Mouse (Mus musculus) frontal cortex, postnatal 36 days (tissue): ENCODE measurements around the gene Nmt2.

Experiments
- DNase-seq, 2 experiments: peaks; one replicate each; pipeline ENCODE4 v3.0.0; 2022; ENCODE audit warnings: low spot score in 2 of 2

Nmt2 gene

DNA sequence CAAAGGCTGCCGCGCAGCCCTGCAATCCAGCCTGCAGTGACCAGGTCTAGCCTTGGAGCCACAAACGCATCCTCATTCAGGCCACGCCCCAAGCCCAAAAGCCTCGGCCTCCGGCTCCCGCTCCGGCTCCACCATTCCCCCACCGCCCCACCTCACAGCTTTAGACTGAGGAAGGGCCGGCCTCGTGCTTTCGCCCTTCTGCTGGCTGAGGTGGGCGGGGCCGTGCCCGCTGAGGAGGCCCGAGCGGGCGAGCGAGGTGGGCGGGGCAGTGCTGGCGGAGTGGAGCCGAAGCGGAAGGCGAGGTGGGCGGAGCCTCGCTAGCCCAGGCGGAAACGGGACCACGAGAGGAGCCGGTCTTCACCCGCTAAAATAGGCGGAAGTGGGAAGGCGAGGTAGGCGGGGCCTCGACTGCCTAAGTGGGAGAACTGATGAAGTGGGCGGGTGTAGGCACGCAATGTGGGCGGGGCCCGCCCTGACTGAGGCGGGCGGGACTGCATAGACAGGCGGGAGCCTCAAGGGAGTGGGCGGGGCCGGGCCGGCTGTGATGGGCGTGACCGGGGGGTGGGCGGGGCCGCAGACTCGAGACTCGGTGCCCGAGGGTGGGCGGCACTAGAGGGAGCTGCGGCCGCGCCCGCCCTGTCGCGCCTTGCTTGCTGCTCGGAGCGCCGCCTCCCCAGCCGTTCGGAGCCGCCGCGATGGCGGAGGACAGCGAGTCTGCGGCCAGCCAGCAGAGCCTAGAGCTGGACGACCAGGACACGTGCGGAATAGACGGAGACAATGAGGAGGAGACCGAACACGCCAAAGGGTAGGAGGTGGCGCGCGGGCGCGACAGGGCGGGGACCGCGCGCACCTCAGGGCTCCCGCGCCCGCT is at the start of gene Nmt2:
Gene Nmt2, plus strand, starts transcription at position 611 of the 871 bp plus-strand sequence.
- peak; percentile 98 for DNase-seq

DNA sequence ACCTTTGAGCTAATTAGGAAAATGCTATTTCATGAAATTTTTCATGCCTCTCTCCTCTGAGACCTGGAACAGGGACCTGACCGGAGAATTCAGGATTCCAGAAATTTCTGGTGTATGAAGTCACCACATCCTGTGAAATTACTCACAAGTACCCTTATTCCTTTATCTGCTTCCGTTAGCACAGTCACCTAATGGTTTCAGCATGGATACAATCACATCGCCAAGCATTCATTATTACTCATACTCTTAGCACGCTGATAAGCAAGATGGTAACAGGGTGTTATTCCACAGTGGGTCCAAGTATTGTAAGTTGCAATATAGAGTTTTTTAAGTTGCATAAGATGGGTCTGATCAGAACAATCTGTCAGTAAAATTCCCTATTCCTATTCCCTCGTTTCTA is 44.8 kb upstream of the Nmt2 start:
- no peak for DNase-seq

DNA sequence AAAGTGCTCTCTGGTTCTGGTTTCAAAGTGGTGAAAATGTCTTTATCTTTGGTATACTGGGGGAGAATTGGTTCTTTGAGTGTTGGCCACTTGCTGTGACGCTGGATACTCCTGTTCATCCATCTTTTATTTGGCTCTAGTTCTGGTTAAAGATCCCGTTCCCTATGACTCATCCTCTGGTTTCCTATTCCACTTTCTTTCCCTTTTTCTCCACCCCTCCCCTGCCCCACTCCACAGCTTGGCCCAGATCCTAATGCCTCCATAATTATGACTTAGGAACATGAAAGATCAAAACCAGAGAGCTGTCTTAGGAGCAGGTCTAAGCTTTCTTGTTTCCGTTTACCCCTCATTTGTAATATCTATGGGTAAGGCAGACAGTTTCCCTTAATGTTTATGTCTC is 39.8 kb upstream of the Nmt2 start:
- DNase-seq: no peak

DNA sequence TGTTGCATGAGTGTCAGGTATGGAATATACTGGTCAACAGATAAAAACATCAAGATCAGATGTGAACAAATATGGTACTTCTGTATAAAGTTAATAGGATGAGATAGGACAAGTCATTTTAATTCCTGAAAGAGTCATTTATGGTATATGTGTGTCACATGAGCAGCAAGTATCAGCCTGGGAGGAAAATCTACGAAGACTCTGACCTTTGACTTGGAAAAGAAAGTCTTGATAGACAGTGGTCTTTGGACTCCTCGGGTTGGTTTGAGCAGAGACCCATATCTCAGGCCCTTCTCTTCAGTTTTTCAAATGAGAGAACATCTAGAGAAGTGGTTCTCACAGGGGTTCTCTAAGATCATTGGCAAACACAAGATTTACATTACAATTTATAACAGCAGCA is 32.7 kb upstream of the Nmt2 start:
- no peak for DNase-seq

DNA sequence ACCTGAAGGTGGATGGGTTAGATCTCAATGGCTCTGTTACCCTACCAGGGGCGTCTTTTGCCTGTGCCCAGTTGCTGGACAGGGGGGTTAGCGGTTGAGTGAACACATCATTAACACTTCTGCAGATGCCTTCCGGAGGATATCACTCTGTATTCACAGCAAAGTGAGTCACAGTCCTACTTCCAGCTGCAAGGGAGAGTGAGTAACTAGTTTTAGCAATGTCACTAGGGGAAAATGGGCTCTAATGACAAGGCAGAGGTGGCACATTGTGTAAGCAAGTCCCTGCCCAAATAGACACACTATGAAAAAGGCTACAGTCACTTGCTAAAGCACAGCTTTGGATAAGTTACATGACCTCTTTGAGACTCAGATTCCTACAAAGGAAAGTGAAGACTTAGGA is 17.5 kb upstream of the Nmt2 start:
- DNase-seq: no peak

DNA sequence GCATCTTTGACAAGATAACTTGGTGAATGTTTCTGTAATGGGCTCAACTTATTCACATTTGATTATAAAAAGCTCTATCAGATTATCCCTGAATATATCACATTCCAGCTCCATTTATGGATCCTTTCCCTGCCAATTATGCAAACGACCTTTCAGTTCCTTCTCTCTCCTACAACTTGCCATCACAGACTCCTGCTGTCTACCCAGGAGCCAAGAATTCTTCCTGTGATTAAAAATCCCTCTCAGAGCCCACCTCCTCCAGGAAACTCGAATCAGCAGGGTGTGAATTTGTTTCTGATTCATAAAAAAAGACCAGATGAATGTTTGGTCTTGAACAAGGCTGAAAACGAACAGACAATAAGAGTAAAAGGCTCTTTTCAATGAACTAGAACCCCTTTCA is 16.1 kb upstream of the Nmt2 start:
- DNase-seq: no peak

DNA sequence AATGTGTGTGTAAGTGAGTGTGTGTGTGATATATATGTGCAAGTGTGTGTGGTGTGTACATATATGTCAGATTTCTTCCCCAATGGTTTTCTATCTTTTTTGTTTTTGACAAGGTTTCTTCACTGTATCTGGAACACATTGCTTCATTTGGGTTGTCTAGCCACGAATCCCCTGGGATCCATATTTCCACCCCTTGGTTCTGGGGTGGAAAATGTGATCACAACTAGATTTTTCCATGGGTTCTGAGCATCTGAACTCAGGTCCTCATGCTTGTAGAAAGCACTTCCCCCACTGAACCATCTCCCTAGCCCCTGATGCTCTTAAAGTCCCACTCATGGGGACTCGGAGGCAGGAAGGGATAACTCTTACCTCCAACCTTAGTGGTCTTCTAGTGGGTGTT is 10.7 kb upstream of the Nmt2 start:
- DNase-seq: no peak

DNA sequence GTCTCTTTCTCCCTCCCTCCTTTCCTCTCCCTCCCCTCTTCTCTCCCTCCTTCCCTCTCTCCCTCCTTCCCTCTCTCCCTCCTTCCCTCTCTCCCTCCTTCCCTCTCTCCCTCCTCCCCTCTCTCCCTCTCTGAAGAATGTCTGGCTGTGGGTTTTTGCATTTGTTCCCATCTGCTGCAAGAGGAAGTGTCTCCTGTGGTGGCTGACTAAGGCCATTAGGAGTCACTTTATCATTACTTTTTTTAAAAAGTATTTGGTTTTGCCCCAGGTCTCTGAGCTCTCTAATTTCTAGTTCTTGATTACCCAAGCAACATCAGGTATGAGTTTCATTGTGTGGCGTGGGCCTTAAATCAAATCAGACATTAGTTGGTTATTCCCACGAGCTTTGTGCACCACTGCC is 7.9 kb upstream of the Nmt2 start:
- DNase-seq: no peak

DNA sequence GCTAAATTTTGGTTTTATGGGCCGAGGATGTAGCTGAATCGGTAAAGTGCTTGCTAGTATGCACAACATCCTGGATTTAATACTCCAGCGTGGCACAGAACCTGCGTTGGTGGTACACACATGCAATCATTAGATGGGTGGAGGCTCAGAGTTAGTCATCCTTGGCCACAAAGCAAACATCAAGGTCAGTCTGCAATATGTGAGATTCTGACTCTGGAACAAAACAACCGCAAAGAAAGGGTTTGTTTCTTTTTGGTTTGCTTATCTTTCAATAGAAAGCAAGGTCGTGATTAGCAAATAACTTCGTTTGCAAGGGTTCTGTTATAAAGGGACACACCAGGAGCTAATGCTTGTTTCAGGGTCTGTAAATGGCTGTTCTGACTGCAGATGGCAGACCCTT is 6.5 kb upstream of the Nmt2 start:
- DNase-seq: no peak

DNA sequence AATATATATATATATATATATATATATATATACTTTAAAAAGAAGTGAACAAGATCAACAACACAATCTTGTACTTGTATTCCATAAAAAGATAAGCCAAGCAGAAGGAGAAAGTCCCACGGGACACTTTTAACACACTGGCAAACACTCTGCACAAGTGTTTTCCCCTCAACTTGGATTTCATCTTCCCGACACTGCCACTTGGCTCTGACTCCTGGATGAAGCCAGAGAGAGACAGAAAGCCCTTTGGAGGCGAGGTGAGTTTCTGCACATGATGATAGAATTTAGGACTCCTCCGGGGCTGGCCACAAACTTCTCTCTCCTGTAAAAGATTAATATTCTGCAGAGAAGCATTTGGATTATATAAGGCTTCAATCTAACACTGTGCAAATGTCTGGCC is 2.7 kb upstream of the Nmt2 start:
- no peak for DNase-seq

DNA sequence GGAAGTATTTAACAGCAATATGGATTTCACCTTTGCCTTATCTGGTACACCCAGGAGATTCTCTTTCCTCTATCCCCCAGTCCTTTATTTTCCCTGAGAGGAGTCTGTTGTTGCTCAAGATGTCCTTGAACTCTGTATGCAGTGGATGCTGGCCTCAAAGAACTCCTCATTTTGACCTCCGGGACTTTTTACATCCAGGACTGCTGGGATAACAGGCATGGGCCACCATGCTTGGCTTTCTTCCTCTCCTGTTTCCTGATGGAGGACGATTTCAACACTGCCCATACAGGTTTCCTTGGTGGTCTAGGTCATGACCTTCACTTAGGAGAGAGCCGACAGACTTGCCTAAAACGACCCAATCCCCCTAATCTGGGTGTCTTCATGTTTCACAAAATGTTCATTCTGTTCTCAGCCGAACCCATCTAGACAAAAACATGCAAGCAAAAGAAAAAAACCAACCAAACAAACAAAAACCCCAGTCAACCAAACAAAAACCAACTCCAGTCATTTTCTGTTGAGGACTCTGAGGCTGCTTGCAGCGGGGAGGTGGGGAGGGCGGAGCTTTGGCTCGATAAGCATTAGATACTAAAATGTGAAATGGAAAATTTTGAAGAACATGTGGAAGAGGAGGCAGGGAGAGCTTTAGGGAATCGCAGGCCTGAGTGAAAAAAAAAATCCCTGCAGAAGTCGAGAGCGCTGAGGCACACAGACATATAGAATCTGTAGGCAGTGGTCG is 978 bp upstream of the Nmt2 start:
- DNase-seq: no peak

DNA sequence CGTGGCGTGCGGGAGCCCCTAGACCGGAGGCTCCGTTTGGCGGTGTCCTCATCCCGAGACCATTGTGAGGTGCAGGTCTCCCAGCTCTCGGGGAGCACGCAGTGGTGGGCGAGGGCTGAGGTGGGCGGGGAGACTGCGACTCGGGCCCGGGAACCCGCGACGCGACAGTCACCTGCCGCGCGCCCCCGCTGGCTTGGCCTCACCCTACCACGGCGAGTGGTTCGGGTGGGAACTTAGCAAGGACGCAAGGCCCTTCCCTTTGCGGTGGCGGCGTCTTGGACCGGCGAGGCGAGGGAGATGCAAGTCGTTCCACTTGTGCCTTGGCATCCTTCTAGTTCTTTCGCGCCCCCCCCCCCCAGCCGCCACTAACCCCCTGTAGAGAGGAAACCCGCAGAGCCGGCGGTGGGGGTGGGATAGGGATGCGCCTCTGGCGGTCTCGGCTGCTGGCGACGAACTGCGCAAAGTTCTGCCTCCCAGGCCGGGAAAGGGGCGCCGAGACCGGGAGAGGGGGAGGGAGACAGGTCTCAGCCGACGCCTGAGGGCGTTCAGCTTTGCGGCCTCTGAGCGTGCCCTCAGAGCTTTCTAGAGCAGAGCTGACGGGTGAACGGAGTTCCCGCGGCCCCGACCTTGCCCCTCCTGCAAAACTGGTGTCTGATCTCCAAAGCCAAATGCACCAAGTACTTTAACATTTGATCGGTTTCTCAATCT is 615 bp downstream of the Nmt2 start:
- peak; percentile 63 to 69 for DNase-seq

DNA sequence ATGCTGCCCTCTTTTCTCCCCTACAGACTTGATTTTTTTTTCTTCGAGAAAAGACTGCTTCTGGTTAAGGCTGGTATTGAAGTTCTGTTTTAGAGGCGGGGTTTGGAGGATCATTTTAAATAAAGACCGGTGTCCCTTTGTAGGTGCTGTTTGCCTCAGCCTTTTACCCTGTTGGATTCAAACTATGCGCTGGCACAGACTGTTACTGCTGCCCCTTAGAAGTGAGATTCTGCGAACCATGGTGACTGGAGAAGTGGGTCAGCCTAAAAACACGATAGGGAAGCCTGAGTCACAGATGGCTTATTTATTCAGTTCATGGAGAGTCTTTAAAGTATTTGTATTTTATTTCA is 1.1 kb downstream of the Nmt2 start:
- no peak for DNase-seq

DNA sequence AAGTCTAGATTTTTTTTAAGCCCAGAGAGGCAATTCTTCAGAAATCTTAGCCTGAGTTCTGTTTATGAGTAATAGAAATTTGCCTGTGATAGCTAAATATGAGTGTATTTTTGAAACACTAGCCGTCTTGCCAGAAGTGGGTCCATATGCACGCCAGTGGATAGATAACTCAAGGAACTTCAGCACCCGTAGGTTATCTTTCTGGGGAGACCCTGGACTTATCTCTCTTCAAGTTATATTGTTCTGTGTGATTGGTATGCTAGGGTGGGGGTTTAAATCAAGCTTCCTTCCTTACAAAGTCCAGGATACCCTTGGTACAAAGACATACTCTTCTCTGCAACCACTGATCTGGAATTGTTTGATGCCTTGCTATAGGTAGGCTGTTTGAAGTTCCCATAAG is 1.7 kb downstream of the Nmt2 start:
- DNase-seq: no peak

DNA sequence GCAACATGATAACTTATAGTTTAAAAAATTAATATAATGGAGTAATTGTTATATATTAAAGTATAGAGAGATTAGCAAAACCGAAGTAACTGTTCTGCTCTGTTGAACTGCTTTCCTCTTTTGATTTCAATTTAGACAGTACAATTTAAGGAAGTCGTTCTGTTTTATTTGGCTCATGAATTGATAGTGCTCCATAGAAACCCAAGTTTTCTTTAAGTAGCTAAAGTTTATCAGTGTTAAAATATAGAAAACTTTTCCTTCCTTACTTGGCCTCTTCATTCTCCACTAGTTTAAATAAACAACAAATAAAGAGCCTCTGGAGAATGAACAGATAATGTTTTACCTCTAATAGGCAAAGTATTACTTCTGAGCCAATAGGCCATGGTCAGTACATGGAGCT is 2.2 kb downstream of the Nmt2 start:
- DNase-seq: no peak

DNA sequence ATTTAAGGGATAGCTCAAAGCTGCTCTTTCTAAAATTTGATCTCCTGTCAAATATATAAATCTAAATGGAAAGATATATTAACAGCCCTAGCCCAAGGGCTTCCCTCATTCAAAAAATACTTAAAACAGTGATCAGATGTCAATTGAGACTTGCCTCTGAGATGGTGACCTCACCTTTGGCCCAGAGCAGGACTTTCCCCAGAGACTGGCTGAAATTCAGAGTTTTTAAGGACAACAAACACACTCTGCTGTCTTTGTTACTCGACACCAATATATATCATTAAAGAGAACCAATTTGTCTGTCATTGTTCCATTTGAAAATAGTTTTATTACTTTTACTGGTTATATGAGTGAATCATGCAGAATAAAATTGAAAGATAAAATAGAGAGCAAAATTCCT is 5.6 kb downstream of the Nmt2 start:
- no peak for DNase-seq

DNA sequence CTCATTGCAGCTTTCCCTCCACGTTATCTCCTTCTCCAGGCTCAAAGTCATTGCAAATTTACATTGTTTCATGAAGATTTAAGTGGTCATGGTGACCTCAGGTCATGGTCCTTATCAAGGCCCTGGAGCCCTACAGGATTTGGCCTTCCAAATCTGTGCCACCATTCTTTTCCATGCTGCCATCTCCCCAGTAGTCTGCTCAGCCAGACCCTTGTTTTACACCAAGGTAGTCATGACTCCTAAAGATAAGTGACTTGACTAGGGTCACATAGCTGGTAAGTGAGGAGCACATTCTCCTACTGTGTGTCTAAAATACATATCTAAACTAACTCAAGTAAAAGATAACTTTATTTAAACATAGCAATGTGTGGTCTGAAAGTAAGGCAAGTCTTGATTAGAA is 8.2 kb downstream of the Nmt2 start:
- DNase-seq: no peak

DNA sequence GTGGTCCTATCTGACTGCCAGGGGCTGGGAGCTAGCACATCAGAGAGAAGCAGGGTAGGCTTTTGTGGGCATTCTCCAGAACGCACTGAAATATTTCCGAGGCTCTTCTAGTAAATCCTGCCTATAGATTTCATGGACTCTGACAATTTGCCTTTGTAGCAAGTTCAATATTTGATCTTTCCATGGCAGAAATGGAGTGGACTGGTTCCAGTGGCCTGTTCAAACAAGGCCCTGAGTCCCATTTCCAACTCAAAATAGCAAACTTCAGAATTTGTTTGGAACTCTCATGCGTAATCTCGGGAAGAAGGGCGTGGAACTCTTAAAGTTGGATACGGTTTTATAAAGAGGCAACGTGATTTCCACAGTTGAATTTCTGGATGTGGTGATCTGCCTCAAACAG is 11.8 kb downstream of the Nmt2 start:
- DNase-seq: no peak

DNA sequence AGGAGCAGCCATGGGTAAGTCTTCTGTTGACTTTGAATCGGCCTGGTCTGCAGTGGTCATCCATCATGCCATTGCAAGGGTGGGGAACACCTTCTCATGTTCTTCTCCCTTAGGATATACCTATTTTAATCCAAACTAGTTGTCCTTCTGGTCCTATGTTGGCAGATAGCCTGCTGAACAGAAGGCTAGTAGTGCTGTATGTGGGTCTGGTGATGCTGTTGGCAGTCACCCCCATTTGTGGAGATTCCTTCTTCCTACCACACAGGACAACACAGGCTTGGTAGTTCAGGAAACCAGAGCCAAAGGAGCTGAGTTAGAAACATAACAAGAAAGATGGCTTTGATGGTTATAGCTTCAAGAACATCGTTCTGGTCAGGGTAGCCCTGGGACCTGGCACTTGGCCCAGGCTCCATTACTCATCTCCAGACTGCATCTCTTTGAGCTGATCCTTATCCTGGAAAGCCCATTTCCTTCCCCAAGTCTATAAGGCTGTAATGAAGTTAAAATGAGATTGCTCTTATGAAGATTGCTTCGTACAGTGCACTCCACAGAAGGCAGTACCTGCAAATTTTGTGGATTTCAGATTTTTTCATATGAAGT is 21.5 kb downstream of the Nmt2 start:
- peak; percentile 17 to 49 for DNase-seq

DNA sequence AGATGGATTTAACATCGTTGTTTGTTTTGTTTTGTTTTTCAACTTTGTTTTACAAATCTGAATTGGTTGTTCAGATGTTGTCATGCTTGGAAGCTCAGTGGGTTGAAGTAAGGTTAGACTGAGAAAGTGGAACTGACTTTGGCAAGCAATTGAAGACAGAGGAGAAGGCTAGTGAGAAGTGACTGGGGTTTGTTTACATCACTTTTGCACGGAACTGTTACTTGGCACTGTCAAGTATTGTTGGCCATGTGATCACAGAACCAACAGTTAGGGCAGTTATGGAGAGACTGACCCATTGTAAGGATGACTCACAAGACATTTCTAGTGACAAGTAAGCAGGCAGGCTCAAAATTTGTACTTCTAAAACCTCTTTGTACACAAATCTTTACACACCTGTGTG is 39.1 kb downstream of the Nmt2 start:
- DNase-seq: no peak

DNA sequence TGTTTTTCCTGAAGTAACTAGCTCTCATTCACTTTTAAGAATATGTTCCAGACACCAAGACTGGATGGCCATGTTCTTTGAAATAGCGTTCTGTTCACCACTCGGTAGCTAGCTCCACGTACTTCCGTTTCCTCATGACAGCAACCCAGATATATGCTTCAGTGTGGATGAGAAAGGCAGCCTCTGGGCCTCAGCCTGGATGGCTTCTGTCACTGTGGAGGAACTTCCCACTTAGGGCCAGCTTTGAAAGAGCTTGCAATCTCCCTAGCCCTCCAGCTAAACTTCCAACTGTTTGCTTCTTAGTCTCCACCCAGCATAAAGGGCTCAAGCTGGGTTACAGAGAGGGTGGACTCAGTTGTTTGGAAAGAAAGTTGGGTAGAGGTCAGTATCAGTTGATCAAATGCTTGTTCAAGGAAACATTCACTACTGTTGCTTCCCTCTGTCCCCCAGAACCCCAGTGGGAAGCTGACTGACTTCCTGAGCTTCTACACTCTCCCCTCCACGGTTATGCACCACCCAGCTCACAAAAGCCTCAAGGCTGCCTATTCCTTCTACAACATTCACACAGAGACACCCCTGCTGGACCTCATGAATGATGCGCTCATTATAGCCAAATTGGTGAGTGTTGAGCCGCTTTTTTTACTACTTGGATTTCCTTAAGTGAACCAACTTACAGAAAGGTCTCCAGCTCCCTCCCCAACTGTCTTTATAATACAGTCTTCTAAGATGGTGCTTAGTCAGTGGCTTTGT is 40.5 kb downstream of the Nmt2 start:
- no peak for DNase-seq

DNA sequence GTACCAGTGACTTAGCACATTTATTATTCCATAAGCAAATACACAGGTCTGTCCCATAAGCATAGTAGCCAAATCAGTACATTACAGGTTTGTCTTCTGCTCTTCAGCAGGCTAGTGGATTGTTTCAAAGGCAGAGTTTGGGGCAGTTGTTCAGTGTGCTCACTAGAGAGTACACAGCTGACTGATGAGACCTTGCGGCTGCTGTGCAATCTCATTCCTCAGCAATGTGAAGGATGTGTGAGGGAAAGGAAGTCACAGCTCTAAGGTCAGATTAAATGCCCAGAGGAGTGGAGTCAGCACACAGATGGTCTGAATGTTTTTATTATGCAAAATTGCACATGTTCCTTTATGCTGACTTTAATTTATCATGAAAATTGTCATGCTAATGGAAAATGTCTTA is 42.5 kb downstream of the Nmt2 start:
- no peak for DNase-seq
